Mouse (Mus musculus): ENCODE measurements around the gene Ptbp3. TPM values are rescaled to one million over a fixed set of nuclear protein-coding genes. Genes with fewer than 3 reads are reported as not detected.

The Ptbp3 gene
- total RNA-seq, 2 experiments from 2014 or later = 37.4 to 41.8 TPM

DNA sequence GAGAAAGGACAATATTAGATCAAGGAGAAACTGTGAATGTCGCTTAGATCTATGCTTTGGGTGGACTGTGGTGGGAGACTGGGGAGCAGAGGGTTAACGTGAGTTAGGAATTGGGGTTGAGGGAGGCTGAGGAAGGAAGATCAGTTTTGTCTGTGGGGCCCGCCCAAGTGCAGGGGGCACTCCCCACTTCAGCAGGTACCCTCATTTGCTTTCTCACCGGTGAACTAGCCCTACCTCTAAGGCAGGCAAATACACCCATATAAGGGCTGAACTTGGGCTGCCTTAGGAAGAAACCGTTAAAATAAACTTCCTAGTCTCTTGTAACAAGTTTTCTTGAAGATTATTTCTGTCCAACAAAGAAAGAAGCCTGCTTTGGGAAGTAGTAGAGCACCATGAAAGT is 110.1 kb downstream of the Ptbp3 start:
- no peak for DNase-seq (ENCODE audit: low spot score in 2 of 2)

DNA sequence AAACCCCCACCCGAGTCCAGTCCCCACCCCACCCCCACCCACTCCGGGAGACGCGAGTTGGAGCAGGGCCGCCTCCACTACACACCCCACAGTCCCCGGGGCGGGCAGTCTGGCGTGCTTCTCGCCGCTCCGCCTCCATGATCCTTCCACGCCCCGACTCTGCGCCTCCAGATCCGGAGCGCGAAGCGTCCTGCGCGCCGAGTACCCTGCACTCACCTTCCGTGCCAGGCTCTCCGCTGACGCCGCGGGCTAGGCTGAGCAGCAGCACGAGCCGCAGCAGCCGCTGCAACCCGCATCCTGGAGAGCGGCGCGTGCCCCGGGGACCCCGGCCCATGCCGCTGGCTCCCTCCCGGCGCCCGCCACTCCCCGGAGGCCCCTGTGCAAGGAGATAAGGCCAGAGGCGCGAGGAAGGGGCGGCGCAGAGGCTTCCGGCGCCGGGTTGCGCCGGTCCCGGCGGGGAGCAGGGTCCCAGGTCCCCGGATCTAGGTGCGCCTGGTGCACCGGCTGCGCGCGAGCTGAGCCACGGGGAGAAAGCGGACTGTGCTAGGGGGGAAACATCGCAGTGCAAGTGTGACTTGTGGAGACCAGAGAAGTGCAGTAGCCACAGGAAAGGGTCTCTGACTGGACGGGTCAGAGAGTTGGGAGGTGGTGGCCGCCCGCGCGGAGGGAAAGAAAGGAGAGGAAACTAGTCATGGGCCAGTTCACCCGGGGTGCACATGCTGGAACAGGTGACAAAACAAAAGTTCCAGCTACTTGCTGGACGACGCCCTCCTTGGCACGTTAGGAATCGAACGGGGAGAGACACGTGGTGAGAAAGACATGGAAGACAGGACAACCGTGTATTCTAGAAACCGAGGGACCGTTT is 110.9 kb downstream of the Ptbp3 start, which contains the start of gene Susd1:
Susd1 (minus strand) TSS at position 644 of the 865 bp plus-strand sequence.
- peak; percentile 49 to 63 for DNase-seq (ENCODE audit: low spot score in 2 of 2)

DNA sequence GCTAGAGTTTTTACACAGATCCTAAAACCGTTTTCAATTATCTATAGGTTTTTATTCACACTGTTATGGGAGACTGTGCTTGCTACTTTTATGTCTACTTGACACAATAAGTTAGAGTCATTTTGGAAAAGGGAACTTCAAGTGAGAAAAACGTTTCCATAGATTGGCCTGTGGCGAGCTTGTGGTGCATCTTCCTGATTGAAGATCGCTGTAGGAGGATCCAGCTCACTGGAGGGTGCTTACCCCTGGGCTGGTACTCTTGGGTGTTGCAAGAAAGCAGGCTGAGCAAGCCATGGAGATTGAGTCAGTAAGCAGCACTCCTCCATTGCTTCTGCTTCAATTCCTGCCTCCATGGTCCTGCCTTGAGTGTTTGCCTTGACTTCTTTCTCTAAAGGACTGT is 113.2 kb downstream of the Ptbp3 start:
- DNase-seq (ENCODE audit: low spot score in 2 of 2) = no peak

DNA sequence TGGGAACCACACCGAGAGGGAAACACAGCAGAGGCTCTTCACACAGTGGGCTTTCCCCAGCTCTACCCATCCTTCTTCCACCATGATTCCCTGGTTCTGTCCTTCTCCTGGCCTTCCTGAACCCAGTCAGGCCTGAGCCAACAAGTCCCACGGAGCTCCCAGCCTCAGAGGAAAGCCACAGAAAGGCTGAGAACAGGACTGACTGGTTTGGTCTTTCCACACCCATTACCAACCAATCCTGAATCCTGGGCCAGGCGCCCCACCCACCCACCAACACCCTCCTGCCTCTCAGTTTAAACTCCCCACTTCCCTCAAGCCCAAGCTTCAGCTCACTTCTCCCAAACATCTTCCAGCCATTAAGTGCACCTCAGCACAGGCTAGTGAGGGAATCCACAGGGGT is 115.1 kb downstream of the Ptbp3 start:
- DNase-seq (ENCODE audit: low spot score in 2 of 2) = no peak

DNA sequence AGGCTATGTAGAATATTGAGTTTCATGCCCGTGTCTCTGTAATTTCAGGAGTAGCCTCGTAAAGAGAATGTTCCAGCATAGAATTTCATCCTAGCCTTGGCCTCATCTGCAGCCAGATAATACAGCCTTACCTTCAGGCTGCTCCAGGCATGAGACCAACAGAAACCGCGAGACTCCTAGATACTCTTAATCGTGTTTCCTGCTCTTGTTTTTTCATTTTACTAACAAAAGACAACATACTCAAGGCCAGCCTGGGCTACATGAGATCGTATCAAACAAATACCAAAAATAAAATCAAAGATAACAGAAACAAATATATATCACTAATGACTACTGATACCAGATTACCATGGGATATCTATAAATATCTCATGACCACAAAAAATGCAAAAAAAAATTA is 120.0 kb downstream of the Ptbp3 start:
- no peak for DNase-seq (ENCODE audit: low spot score in 2 of 2)

DNA sequence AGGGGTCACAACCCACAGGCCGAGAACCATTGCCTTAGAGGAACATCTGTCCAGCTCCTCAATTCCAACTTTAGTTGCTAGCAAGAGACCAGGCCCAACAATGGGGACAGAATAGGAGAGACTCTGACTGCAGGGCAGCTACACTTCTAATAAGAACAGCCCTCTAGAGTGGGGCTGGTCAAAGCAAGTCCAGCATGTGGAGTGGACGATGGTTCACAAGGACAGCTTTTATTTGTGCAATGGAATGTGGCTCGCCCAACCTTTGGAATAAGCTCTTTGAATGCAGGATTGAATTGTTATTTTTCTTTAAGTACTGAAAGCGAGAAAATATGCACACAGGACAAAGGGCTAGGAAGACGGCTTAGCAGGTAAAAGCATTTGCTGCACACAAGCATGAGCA is 122.7 kb downstream of the Ptbp3 start:
- DNase-seq (ENCODE audit: low spot score in 2 of 2) = no peak

DNA sequence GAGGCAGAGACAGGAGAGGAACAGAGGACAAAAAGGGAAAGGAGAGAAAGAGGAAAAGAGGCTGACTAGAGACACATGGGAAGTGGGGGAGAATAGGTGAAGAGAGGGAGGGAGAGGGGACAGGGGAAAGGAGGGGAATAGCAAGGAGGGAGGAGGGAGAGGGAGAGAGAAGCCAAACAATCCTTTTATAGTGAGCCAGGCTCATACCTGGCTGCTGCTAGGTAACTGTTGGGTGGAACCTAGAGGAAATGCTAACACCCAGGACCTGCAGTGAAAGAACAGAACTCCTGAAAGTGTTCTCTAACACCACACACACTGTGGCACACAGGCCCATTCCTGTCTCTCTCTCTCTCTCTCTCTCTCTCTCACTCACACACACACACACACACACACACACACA is 126.4 kb downstream of the Ptbp3 start:
- DNase-seq (ENCODE audit: low spot score in 2 of 2) = no peak

DNA sequence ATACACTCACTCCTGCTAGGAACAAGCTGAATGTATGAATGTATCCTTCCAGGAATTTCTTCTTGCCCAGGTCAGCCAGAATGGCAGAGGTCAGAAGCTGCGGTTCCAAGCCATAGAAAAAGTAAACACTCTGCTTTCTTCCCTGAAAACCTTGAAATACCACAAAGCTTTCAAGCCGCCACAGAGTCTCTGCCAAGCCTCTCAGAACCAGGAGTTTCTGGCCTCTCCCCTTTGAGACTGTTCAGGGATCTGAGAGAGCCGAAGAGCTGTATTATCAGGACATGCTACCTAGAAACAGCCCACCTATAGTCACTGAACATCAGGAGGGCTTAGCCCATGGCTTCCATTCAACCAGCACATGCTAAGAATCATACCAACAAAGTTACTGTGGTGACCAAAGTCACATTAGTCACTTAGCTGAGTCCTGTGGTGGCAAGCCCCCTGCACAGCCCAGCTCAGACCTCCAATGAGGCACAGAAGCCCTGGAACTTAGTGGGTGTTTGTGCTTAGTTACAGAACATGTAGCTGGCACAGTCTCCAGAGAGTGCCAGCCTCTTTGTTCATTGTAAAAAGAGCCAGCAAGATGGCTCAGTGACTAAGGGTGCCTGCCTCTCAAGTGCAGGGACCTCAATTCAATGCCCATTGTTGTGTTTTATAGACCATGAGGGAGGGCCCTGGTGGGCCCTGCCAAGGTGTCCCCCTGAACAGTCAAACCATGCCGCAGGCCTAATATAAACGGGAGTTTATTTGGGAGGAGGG is 127.0 kb downstream of the Ptbp3 start:
- peak; percentile 5 to 63 for DNase-seq (ENCODE audit: low spot score in 2 of 2)

Other genes with a start within 250 kb of the Ptbp3 start
- 1 to 10 TPM; 7.5 to 8.1 TPM for gene Susd1, start 110.7 kb downstream of the Ptbp3 start, total RNA-seq (2021)
- 10 to 100 TPM; 26.2 to 28.6 TPM for gene Hsdl2, start 32.2 kb upstream of the Ptbp3 start, total RNA-seq (2021)
- gene E130308A19Rik, start 76.8 kb upstream of the Ptbp3 start, total RNA-seq (2021) = 10 to 100 TPM; 11.7 to 14.7 TPM

Data from layer of hippocampus, adult 18-20 months (tissue).